Mouse (Mus musculus): ENCODE results near the gene Sbno2. TPM values are rescaled to one million over a fixed set of nuclear protein-coding genes. Genes with fewer than 3 reads are reported as not detected.
A peak's percentile ranks its signal among the peaks of the same experiment; 100 is the strongest.

Sbno2 gene
- total RNA-seq (2014; fragmentation: Nextera tagmentation) = 42.4 and 43.6 TPM in 2 replicates
- 18.0 and 24.5 TPM in 2 replicates for total RNA-seq (2017)

DNA sequence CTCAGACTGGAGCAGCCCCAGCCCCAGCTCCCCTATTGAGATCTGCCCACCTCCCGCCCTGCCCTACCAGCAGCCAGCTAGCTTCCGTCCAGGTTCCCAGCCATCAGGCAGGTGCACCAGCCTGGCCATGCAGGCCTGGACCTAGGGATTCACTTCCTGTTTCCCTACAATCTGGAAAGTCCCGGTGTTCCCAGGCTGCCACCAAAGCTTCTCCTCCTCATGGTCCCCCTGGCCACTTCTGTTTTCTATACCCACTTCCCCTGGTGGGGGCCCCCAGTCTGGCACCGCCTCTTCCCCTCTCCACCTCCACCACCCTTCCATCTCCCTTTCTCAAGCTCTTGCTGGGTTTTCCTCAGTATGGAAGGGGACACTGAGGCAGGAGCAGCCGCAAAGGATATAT is at the start of gene Sbno2:
Gene Sbno2 (minus strand): TSS at position 112 of the 400 bp plus-strand sequence.
- peak; percentile 81 for ATAC-seq (replicated peaks; ENCODE audit: poor library complexity, severe bottlenecking)

GRCm38 (mm10) chr10:80154384-80154783 is 49.0 kb upstream of the Sbno2 start:
- ATAC-seq (replicated peaks; ENCODE audit: poor library complexity, severe bottlenecking) = no peak

- ATAC-seq (replicated peaks; ENCODE audit: poor library complexity, severe bottlenecking) = no peak
These were observed 48.3 kb upstream of the Sbno2 start for GRCm38 (mm10) chr10:80153713-80154112.

DNA sequence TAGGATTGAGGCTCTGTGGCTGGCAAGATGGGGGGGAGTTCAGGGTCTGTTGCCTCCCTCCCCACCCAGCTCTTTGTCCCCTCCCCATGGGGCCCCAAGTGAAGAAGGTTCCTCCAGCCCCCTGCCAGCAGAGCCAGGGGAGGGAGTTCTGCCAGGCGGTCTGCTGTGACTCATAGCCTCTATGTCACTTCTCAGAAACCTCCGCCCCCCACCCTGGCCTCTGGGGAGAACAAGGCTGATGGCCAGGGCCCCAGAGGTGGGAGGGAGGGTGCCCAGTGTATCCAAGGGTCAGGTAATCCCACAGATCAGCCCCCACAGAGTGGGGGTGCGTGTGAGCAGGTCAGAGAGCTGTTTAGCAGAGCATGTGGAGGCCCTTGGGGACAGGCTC is 47.5 kb upstream of the Sbno2 start:
- no peak for ATAC-seq (replicated peaks; ENCODE audit: poor library complexity, severe bottlenecking)

DNA sequence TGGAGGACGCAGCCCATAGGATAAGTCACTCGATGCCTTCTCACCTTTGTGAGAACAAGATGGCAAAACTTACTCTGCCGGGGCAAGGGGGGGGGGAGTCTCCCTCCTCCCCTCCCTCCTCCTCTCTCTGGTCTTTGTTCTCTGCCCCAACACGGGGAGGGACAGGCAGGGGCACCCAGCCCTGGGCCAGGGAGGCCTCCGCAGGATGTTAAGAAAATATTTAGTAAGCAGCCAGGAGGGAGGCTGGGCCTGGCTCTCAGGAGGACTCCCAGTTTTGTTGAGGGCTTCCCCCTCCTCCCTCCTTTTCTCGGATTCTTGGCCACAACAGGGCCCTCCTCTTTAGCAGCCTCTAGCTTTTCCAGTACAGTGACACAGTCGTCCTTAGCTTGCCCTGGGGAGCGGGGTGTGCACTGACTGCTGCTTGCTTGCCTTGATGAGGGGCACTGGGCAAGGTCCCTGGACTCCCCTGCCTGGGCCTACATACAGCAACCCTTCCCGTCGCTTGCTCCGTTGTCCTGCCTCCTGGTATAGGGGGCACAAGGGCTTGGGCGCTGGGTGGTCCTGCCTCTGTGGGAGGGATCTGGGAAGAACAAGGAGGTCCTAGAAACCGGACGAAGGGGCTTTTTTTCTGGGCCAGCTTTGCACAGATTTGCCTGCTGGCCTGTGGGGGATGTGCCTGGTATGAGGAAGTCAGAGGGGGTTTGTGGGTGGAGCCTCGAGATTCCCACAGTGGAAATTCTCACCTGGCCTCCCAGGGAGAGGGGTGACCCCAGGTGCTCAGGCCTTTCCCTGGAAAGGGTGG is 46.9 kb upstream of the Sbno2 start:
- no peak for ATAC-seq (replicated peaks; ENCODE audit: poor library complexity, severe bottlenecking)

- no peak for ATAC-seq (replicated peaks; ENCODE audit: poor library complexity, severe bottlenecking)
These were observed 46.1 kb upstream of the Sbno2 start for GRCm38 (mm10) chr10:80151211-80152034.

GRCm38 (mm10) chr10:80150226-80151210 is 45.1 kb upstream of the Sbno2 start:
- ATAC-seq (replicated peaks; ENCODE audit: poor library complexity, severe bottlenecking) = no peak

- ATAC-seq (replicated peaks; ENCODE audit: poor library complexity, severe bottlenecking) = peak; percentile 55
These were observed 44.2 kb upstream of the Sbno2 start for GRCm38 (mm10) chr10:80149291-80150225.

DNA sequence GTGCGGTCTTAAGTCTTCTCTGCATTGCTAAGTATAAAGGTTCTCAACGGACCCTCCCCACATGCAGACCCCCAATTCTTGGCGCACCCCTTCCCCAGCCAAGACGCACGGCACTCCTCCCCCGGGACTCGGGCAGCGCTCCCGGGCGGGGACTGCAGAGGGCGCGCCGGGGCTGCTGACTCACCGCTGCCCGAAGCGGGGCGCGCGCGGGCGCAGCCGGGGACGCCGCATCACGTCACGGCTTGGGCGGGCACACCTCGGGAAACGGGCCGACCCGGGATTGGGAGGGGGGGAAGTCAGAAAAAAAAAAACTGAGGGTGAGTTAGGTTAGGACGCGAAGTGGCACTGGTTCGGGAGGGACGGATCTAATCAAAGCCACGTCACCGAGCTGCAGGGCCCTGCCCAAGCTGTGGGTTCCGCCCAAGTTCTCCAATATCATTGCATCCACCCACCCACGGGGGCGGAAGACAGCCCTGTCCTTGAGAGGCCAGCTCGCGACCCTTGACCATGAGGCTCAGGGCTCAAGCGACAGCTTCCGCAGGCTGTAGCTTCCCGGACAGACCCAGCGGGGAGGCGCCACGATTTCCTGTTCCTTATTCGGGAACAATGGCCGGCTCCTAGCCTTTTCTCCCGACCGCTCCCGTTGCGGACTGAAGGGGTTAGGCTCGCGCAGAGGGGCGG is 43.4 kb upstream of the Sbno2 start:
- ATAC-seq (replicated peaks; ENCODE audit: poor library complexity, severe bottlenecking) = peak; percentile 20

DNA sequence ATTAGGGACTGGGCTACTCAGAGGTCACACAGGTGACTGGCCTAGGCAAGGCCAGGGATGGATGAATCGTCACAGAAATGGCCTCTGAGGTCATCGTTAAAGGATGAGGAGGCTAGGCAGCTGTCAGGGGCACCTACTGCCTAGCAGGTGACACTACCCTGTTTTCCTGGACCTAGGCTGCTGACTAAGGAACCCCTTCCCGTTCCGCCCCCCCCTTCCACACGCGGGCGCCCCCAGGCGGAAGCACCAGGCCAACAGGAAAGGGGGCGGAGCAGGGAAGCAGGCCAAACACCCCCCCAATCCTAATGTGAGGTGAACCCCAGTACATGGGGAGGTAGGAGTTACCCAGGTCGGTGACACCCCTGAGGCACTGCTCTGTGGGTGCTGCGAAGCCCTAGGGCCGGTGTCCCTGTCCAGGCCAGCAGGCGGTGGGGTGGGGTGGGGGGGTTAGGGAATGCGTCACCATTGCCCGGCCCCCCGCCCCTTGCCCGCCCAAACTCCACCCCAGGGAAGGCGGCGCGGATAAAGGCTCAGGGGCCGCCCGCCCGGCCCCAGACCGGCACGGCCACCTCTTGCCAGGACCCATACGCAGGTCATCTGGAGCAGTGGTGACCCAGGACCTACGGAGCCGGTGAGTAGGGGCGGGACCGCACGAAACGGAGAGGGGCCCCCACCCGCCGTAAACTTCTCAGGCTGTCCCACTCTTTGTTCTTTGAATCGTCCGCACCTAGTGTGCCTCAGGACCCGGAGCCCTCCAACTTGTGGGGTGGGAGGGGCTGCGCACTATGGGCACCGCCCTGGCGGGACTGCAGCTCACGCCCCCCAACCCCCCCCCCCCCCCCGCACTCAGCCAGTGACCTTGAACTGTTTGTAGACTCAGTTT is 42.6 kb upstream of the Sbno2 start, which contains the start of gene Midn:
Gene Midn (plus strand): TSS at position 554 of the 883 bp plus-strand sequence.
- peak; percentile 21 for ATAC-seq (replicated peaks; ENCODE audit: poor library complexity, severe bottlenecking)

GRCm38 (mm10) chr10:80147146-80147718 is 41.9 kb upstream of the Sbno2 start:
- no peak for ATAC-seq (replicated peaks; ENCODE audit: poor library complexity, severe bottlenecking)

GRCm38 (mm10) chr10:80146568-80147011 is 41.2 kb upstream of the Sbno2 start:
- no peak for ATAC-seq (replicated peaks; ENCODE audit: poor library complexity, severe bottlenecking)

DNA sequence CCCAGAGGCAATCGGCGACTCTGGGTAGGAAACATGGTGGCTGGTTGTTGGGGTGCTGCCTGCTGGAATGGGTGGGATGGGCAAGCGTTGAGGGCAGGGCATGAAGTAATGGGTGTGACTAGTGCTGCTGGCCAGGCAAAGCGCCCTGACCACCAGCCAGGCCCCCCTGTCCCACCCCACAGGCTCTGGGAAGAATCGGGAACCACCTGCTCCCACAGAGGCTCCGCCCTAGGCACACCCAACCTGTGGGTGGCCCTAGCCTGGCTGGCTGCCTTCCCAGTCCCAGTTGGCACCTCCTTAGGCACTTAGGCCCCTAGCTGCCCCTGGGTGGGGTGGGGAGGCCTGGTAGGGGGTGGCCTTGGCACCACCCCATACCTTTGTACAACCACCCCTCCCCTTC is 40.5 kb upstream of the Sbno2 start:
- no peak for ATAC-seq (replicated peaks; ENCODE audit: poor library complexity, severe bottlenecking)

DNA sequence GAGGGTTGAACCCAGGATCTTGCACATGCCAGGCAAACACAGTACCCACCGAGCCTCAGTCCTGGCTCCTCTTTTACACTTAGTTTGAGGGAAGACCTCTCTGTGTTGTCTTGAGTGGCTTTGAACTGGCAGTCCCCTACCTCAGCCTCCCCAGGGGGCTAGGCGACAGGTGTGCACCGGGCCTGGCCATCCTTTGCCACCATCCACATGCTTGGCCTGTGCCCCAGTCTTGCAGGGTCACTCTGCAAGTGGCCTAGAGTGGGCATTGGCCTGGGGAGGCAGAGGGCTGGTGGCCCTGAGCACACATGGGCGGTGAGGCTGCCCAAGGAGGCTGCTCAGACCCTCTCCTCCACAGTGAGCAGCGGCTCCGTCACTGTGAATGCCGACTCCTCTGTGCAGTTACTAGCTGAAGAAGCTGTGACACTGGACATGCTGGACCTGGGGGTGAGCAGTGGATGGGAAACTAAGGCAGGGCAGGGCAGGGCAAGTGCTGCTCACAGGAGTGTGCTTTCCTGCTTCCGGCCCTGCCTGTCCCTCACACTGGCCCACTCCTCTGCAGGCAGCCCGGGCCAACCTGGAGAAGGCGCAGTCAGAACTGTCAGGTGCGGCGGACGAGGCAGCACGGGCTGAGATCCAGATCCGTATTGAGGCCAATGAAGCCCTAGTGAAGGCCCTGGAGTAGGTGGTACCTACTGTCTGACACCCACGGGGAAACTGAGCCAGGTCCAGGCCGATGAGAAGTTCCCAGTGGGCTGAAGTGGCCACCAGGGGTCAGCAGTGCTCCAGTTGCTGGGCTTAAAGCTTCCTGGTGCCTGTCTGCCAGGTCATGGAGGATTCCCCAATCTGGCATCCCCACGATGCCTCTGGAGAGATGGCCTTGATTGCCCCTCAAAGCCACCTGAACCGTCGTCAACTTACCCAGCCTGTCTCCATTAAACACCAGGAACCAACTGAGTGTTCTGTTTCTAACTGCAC is 39.8 kb upstream of the Sbno2 start:
- ATAC-seq (replicated peaks; ENCODE audit: poor library complexity, severe bottlenecking) = no peak

GRCm38 (mm10) chr10:80144159-80144558 is 38.8 kb upstream of the Sbno2 start:
- no peak for ATAC-seq (replicated peaks; ENCODE audit: poor library complexity, severe bottlenecking)

- ATAC-seq (replicated peaks; ENCODE audit: poor library complexity, severe bottlenecking) = no peak
These were observed 38.3 kb upstream of the Sbno2 start for GRCm38 (mm10) chr10:80143664-80144063.
